Mouse (Mus musculus) embryo, embryonic 11 days (tissue): ENCODE measurements around the gene Igfals.
A peak's percentile ranks its signal among the peaks of the same experiment; 100 is the strongest.

Experiments used
- DNase-seq: peaks from one replicate; pipeline ENCODE4 v3.0.0-alpha.2; 2015

Igfals gene

DNA sequence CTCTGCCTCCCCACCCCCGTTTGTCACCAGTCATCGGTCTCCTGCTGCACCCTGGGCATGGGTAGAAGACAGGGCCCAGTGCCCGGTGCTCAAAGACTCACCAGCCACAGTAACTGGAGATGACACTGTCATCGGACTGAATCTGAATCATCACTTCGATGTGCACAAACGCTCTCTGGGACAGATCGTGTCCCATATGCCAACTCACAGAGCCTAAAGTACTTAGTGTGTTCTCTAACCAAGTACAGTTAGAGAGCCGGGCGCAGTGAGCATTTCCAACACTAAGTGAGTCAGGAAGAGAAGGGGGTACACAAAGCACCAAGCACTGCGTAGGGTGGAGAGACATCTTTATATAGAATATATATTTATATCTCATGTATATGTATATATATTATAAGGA is 2.1 kb downstream of the Igfals start:
- no peak for DNase-seq

- no peak for DNase-seq
Measured at GRCm38 (mm10) chr17:24873695-24874404, 8.1 kb downstream of the Igfals start.

DNA sequence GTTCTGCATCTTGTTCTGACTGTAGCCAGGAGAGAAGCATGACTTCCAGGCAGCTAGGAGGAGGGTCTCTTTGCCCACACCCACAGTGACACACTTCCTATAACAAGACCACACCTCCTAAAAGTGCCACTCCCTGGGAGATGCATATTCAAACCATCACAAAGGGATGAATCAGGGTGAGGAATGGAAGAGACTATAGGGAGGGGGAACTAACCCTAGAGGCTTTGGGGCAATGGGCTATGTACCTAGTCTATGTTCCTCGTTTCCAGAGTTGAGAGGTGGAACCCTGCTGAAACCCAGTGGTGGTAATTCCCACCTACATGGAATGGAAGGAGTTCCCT is 8.6 kb downstream of the Igfals start:
- no peak for DNase-seq

DNA sequence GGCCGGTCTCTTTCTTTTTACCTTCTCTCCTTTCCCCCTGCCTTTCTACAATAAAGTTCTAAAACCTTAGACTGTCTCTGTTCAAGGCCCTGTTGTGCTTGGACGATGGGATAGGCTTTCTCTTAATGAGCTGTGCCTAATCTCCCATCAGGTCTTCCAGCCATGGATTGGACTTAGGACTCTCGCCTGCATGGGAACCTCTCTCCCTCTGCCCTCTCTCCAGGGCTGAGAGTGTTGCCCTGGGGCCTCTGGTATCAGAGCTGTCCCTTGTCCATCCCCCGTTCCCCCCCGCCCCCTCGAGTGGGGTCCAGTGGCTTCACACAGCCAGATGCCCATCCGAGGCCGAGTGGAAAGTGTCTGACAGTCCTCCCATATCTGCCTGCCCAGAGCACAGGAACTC is 9.2 kb downstream of the Igfals start:
- no peak for DNase-seq

GRCm38 (mm10) chr17:24877336-24878116 is 11.7 kb downstream of the Igfals start:
- no peak for DNase-seq

GRCm38 (mm10) chr17:24878117-24878397 is 12.3 kb downstream of the Igfals start:
- peak; percentile 34 for DNase-seq

- no peak for DNase-seq
Measured at GRCm38 (mm10) chr17:24878531-24878930, 12.7 kb downstream of the Igfals start.

- DNase-seq: peak; percentile 68
Measured at GRCm38 (mm10) chr17:24881738-24882440, 16.1 kb downstream of the Igfals start.

DNA sequence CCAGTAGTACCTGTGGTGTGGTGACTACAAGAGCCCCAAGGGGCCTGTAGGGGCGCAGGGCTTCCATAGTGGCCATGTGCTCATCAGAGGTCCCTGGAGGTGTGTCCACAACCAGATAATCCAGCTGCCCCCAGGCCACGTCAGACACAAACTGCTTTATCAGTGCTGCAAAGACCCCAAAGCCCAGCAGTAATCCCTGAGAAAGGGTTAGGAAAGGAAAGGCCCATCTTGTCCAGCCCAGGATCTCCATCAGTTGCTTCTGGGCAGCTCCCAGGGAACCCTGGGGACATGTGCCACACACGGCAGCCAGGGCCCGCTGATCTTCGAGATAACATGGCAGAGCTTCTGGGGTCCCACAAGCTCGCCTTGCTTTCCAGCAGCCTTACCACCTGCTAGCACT is 18.6 kb downstream of the Igfals start:
- DNase-seq: no peak

DNA sequence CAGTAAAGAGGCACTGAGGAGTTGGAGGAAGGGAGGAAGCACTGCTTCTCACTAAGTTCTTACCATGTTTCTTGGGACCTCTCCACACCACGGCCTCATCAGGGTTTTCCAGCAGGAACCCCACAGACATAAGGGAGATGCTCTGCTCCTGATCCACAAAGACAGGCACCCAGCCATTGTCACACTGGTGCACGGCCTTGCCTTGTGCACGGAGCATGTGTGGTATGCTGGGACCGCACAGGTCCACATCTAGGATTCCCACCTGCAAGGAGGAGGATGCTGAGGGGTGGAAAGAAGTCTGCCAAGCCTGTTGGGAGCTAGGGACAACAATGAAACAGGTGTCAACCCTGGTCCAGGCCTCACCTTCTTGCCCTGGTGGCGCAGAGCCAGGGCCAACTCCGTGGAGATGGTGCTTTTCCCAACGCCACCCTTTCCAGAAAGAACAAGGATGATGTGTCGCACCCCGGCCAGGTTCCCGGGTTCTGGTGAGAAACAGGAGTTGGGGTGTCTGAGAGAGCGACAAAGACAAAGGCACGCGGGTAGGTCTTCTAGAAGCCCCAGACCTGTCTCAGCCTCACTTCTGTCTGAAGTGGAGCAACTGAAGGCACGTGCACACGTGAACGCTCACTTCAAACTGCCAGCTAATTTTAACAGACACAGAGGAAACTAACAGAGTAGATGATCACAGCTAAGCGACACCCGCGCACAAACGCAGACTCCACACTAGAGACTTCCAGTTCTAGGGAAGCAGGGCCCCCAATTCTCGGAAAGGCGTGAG is 19.7 kb downstream of the Igfals start:
- no peak for DNase-seq

- DNase-seq: peak; percentile 99
Measured at GRCm38 (mm10) chr17:24886134-24886931, 20.5 kb downstream of the Igfals start, which contains the start of the genes Nubp2 and Spsb3. Nubp2 (minus strand) TSS chr17:24886349. Spsb3 (plus strand) TSS chr17:24886643.

DNA sequence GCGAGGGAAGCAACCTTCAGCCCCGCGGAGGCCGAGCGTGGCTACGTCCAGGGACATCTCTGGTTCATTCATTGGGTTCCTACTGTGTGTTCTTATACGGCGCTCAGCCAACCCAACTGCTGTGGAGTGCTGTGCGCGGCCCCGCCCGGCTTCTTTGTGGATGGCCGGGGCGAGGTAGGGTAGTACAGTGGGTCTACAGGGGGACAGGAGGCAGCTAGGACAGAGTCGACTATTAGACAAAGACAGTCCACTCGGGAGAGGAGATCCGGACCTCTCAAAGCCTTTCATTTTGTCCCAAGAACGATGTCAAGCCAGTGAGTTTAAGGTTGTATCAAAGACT is 21.1 kb downstream of the Igfals start:
- DNase-seq: no peak

DNA sequence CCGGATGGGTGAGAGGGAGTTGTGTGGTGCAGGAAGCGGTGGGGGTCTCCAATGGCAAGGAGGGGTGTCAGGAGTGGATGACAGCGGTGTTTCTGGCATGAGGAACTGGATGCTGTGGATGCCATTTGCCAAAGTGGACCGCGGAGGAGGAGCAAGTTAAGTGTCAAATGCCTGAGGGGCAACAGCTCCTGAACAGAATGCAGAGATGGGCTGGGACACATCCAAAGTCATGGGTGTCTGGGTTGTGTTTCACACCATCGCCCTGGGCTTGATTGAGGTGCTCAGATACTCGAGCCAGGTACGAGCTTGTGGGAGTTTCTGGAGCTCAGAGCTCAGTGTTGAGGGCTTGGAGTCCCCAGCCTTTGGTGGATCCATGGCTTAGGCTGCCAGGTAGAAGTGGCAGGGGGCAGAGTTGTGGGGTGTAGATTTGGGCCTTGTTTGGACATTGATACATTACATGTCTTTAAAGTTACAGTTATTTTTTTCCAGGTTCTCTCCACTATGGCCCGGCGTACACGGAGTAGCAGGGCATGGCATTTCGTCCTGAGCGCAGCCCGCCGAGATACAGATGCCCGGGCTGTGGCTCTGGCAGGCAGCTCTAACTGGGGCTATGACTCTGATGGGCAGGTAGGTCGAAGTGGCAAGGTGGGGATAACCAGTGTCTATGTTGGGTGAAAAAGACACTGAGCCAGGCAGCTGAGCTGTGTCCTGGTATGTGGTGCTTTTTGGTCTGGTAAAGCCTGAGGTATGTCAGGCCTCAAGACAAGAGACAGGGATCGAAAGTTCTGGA is 21.7 kb downstream of the Igfals start:
- no peak for DNase-seq

DNA sequence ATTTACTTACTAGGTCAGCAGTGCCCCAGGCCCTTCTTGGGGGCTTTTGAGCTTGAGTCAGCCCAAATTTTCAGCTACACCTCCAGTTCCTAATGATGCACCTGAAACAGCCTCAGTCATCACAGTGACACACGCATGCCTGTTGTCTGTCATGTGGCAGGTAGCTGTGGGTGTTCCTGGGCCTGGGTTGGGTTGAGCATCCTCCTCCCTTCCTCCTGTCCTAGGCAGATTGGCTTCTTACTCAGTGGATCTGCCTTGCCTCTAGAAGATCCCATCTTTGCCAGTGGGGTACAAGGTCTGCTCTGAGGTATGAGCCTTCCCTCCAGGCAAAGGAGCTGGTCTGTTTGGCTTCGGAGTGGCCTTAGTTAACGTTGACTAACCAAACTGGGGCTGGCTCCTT is 23.1 kb downstream of the Igfals start:
- DNase-seq: no peak

DNA sequence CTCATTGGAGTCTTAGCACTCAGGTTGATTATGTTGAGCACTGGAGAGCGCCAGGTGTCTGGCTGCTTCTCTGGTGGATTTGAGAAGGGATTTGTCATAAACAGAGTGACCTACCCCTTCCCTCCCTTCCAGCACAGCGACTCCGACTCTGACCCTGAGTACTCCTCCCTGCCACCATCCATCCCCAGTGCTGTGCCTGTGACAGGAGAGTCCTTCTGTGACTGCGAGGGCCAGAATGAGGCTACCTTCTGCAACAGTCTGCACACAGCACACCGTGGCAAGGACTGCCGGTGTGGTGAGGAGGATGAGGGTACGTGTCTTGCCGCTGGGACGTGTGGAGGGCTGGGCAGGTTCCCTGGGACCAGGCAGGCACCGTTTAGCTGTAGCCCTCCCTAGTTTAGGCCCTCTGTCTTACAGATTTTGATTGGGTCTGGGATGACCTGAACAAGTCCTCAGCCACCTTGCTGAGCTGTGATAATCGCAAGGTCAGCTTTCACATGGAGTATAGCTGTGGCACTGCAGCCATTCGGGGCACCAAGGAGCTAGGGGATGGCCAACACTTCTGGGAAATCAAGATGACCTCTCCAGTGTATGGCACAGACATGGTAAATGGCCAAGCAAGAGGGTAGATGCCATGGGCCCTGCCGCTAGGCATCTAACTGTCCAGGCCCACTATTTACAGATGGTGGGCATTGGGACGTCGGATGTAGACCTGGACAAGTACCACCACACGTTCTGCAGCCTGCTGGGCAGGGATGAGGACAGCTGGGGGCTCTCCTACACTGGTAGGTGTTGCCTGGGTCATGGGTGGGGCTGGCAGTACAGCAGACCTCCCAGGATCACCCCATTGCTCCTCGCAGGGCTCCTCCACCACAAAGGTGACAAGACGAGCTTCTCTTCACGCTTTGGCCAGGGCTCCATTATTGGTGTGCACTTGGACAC is 24.6 kb downstream of the Igfals start:
- no peak for DNase-seq

DNA sequence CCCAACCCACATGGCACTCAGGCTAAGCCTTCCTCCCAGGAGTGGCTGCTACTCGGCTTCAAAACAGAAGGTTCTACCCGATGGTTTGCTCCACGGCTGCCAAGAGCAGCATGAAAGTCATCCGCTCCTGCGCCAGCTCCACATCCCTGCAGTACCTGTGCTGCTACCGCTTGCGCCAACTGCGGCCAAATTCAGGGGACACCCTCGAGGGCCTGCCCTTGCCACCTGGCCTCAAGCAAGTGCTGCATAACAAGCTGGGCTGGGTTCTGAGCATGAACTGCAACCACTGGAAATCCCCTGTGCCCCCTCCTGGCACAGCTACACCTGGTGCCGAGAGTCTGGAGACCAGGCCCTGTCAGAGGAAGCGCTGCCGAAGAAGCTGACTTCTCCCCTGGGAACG is 25.5 kb downstream of the Igfals start:
- no peak for DNase-seq

DNA sequence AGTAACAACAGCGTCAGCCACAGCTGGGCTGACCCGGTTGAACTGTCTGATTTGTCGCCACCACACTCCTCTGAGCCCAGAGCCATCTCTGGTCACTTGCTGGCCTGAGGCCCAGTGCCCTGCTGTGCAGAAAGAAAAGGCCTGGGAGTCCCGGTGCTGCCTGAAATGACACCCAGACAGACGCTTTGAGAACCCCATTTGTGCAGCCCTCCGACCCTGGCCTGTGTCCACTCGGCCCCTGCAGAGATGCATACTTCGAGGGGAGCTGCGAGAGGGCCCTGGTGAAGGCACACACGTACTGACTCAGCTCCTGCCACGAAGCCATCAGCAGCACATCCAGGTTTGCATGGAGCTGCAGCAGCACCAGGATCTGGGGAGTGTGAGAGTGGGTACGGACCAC is 27.0 kb downstream of the Igfals start:
- no peak for DNase-seq

- no peak for DNase-seq
Measured at GRCm38 (mm10) chr17:24893276-24893675, 27.5 kb downstream of the Igfals start.

- no peak for DNase-seq
Measured at GRCm38 (mm10) chr17:24894061-24894994, 28.5 kb downstream of the Igfals start.
